Mouse (Mus musculus) liver, adult (tissue): ENCODE measurements around the gene Ccdc134.

Experiments used
- GATA4 ChIP-seq: IDR thresholded peaks from 2 replicates; pipeline ENCODE4 v1.6.1; 2014; ENCODE audit warnings: mild to moderate bottlenecking, low read length; ENCODE audit not compliant: insufficient replicate concordance

Gene Ccdc134

DNA sequence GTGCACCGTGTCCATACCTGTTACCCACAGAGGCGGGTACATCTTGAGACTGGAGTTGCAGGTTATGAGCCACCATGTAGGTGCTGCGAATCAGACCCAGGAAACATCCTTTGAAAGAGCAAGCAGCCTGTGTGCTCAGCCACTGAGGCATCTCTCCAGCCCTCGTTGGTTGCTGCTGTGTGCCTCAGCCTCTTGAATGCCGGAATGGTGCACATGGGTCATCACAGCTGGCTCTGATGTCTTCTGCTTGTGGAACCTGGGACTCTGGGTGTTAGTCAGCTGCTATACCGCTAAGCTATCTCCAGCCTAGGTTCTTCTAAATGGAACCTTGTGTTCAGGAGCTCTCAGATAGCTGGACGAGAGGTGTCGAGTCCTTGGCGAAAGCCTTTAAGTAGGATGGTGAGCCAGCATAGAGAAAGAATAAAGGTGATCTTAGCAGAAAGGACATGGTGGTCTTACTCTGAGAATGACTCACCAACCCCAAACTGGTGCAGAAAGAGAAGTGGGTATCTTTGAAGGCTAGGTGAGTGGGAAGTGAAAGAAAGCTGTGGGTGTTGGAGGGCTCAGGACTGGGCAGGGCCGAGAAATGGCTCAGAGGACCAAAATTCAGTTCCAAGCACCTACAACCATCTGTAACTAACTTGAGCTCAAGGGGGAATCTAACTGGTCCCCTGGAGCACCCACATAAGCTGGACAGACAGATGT lies 35.8 kb downstream of the Ccdc134 start:
- TF ChIP-seq GATA4: no peak

DNA sequence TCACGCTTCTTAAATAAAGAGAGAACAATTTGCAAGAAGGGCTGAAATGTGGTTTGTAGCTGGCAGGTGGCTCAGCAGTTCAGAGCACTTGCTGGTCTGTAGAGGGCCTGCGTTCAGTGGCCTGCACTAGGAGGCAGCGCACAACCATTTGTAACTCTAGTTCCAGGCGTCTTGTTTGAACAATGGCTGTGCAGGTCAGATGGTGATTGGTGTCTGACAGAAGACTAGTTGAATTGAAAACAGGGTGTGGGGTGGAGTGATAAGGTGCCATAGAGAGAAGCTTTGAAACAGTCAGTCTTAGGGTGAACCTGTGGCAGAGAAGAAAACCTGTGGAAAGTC lies 36.3 kb downstream of the Ccdc134 start:
- TF ChIP-seq GATA4: no peak

DNA sequence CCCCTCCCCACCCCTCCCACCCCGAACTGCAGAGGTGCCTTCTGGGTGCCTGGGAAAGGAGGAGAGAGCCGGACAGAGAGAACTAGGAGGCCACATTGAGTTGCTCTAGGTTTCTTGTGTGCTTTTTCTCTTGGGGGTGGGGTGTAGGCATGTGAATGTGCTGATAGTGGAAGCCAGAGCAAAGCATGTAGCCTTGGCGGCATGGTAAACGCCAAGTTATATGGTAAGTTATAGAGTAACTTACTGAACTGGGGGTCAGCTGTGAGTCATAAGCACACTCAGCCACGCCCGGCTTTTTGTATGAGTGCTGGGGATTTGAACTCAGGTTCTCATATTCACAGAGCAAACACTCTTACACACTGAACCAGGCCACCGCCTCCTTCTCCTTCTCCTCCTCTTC lies 36.8 kb downstream of the Ccdc134 start:
- TF ChIP-seq GATA4: no peak

DNA sequence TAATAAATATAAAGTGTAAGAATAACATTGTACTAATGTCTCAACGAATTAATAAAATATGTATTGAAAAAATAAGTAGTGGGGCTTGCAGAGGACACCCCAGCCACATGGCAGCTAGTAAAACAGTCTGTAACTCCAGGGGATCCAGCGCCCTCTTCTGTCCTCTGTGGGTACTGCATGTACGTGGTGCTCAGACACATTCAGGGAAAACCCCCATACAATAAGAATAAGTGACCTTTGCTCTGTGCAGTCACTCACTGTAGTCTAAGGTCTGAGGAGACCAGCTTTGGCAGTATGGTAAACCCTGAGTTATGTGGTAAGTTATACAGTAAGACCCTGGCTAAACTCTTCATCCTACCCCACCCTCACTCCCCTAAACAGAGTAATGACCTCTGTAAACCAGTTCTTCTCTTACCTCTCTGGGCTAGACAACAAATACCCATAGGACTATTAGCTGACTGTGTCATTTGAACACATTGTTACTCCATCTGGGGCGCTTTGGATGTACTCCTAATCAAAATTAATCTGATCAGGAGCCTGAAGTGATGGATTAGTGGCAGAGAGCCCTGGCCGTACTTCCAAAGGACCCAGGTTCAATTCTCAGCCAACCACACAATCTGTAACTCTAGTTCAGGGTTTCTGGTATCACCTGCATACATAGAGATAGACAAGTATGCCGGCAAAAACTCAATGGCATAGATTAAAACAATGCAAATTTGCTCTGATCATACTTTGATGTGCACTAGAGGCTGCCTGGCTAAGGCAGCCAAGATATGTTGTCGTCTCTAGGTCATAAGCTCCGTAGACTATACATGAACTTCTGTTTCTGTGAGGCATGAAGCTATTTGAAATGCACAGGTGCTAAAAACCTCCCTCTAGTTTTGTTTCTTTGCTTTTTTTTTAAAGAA lies 37.9 kb downstream of the Ccdc134 start:
- TF ChIP-seq GATA4: no peak

DNA sequence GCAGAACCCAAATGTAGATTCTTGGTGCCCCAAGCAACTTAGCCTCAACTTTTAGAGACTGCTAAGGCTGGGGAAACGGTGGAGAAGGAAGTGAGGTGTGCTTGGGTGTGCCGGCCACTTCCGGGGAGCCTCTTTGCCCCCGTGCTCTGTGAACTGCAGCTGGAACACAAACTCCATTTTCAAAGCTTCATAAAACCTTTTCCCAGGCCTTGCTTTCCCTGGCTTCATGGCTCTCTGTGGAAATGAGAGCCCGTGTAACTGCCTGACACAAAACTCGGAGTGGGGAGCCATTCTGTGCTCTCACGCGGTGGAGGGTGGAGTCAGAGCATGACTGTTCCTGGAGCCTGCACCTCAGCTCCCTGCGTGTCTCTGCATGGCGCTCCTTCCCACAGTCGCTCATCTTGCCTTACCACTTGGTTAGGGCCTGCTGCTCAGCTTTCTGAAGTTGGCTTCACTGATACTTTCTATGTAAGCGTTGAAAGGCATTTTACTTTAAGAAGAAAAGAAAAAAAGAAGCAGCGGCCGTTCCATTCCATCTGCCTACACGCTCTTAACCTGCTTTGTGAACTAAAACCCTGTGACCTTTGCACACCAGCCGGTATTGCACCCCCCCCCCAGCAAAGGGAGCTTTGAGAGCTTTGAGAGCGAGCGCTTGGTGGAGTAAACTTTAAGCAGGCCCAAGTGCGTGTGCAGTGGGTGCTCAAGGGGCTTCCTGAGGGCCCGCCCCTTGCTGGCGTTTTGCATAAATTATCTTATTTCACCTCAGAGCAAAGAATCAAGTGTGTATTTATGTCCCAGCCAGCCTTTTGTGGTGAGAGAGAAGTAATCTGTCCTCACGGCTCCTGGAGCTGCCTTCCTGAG lies 38.7 kb downstream of the Ccdc134 start:
- no peak for TF ChIP-seq GATA4

DNA sequence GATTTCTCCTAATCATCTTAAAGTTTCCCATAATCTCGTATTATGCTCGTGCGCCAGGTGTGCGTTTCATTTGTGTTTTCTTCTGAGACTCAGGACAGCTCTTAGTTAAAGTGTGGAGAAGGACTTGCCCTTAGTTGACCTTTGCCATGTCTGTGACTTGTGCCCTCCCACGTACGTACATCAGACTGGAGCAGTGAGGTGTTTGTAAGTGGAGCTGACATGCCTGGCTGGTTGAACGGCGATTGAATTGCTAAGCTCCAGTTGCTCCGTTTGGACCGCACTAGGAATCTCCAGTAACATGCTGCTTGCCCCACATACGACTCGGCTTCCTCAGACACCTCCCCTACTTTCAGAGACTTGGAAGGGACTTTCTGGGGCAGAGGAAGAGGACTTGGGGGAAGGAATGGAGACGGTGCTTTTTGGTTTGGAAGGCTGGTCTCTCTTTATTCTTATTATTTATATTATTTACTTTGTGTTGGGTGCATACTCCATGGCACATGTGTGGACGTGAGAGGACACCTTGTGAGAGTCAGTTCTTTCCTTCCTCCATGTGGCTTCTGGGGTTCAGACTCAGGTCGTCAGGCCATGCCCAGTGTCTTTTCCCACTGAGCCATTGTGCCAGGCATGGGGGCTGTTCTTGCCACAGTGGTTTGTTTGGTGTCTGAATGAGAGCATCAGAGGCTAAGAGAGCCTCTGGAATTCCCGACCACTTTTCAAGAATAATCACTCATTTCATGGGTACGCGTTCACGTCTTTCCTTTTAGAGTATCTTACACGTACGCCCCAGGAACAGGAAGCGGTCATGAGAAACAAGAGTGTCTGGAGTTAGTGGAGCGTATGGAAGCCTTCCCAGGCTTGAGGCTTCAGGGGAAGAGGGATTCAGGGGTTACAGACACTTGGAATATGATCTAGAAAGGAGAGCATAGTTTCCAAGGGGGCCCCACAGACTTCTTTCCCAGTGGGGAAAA lies 39.8 kb downstream of the Ccdc134 start:
- TF ChIP-seq GATA4: no peak

DNA sequence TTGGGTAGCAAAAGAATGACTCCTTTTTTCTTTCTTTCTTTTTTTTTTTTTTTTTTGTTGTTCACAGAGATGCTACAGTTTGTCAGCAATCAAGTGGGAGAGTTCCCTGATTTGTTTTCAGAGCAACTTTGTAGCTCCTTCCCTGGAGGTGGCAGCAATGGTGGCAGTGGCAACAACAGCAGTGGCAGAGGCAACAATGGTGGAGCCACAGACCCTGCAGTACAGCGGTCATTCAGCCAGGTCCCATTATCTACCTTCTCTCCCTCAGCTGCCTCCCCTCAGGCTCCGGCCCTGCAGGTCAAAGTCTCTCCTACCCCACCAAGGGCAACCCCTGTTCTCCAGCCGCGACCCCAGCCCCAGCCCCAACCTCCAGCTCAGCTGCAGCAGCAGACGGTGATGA lies 41.9 kb downstream of the Ccdc134 start:
- no peak for TF ChIP-seq GATA4

DNA sequence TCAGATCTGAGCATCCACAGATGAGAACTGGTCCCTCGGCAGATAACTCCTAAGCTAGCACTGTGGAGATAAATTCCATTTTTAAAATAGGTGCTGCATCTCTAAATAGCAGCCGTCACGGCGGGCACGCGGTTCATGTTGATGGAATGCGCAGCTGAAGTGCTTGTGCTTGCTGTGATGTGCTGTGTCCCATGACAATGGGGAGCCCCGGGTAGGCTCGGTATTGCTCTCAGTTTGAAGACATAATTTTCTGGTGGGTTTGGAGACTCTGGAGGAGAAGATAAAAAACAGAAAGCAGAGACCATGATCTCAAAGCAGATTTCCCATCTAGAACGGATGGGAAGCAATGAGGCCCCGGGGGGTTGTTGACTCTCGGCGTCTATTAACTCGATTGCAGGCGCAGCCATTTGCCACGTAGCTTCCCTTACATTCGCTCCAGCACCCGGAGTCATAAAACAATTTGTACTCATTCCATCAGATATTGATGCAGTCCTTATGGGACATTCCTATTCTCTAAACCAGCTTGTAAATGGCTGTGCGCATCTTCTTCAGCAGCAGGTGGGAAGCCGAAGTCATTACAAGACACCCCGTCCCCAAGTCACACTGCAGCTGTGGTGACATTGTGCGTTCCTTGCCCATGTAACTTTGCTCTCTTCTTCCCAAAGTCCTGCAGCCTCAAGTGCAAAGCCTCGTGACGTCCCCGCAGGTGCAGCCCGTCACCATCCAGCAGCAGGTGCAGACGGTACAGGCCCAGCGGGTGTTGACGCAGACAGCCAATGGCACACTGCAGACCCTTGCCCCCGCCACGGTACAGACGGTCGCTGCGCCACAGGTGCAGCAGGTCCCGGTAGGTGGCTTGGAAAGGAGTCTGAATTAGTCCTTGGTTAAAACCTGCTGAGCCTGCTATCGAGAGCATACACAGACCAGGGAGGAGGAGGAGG lies 43.0 kb downstream of the Ccdc134 start:
- TF ChIP-seq GATA4: no peak

DNA sequence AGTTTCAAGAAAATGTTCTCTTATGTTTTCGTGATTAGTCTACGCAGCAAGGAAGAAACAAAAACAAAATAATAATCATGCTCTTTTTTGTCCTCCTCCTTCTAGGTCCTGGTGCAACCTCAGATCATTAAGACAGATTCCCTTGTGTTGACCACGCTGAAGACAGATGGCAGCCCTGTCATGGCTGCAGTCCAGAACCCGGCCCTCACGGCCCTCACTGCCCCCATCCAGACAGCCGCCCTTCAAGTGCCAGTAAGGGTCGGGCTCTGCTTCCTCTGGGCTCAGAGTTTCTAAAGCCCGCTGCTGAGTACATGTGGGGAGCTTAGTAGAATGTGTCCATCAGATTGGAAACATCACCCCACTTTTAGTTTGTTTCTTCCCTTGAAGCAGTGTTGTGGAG lies 44.9 kb downstream of the Ccdc134 start:
- no peak for TF ChIP-seq GATA4

DNA sequence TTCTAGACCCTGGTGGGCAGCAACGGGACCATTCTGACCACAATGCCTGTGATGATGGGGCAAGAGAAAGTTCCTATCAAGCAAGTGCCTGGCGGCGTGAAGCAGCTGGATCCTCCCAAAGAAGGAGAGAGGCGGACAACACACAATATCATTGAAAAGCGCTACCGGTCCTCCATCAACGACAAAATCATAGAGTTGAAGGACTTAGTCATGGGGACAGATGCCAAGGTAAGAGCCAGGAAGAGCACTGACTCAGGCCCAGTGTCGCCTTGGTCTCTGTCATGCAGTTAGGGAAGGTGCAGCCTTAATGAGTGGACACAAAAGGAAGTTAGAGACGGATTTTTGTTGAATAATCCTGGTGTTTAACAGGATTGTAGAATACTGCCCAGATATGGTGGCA lies 47.4 kb downstream of the Ccdc134 start:
- TF ChIP-seq GATA4: no peak

DNA sequence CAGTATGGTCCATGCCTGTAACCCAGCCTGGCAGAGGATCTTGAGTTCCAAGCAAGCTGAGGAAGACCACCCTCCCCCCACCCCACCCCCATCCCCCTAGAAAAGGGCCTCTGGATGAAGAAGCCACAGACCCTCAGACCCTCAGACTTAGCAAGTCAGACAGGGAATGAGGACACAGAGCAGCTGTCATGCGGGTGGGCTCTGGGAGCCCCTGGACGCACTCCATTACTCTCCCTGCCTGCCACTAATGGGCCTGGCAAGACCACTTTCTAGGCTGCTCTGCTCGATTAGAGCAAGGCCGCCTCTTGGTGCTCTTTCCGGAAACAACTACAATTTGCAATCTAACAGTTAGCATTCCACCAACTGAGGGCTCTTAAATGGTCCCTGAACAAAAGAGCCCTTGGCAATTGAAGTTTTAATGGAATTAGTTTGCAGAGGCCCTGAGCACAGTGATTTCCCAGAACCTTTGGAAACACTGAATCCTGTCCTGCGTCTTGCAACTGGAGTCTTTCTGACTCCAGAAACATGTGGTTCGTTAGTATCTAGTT lies 50.1 kb downstream of the Ccdc134 start:
- TF ChIP-seq GATA4: no peak

DNA sequence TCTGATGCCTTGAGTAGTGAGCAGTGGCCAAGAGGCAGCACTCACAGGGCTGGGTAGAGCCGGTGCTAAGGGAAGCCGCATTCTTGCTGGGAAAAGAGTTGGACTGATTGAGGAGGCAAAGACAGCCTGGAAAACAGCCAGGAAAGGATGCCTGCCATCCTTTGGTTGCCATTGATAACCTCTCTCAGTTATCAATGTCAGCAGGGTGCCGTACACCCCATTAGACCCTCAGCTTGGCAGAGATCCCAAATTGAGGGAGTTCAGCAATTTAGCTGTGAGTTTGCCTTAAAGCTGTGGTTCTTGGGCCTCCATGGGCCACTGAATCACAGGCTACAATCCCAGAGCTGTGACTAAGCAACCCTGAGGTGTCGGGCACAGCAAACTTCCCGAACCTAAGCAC lies 53.4 kb downstream of the Ccdc134 start:
- no peak for TF ChIP-seq GATA4

DNA sequence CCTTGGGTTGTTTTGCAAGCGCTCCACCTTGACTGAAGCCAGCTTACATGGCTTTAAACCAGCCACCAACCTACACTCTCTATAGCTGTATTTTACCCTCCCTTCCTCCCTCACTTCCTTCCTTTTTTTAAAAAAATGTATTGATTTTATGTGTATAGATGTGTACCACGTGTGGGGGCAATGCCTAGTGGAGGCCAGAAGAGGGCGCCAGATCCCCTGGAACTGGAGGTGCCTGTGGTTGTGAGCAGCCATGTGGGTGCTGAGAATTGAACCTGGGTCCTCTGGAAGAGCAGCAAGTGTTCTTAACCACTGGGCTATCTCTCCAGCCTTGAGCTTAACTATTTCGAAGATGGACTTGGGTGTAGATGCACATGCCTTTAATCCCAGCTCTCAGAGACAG lies 54.6 kb downstream of the Ccdc134 start:
- no peak for TF ChIP-seq GATA4

DNA sequence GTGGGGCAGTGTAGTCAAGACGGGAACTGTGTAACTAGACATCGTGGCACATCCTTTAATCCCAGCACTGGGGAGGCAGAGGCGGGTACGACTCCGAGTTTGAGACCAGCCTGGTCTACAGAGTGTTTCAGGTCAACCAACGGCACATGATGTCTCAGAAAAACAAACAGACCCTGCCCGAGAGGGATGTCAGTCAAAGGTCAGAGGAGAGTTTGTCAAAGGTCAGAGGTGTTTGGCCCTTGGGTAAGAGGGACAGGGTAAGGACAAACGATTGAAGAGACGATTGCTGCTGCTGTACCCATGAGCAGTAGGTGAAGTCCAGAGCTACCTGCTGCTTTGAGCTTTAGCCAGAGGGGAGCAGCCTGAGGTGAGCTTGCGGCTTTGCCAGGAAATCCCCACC lies 55.9 kb downstream of the Ccdc134 start:
- TF ChIP-seq GATA4: no peak

DNA sequence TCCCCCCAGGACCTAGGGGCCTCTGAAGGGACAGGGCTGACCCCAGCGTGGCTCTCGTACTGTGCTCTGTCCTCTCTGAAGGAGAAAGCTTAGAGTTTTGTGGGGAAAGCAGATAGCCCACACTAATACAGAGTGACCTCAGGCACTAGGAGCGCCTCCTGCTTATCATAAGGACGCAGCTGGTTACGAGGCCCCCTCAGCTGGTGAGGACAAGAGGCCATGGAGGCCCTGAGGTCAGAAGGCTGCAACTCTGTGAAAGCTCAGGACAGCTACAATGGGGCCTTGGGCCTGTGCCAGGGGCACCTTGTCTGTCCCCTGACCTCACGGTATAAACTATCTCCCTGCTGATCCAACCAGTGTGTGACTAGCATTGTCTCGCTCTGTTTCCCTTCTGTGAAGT lies 56.5 kb downstream of the Ccdc134 start:
- TF ChIP-seq GATA4: no peak
